Mouse (Mus musculus) hindbrain, embryonic 11.5 days (tissue): ENCODE results near the gene Tfdp2. TPM values are rescaled to one million over a fixed set of nuclear protein-coding genes. Genes with fewer than 3 reads are reported as not detected.

Experiments used
- ATAC-seq: fragments of 200-750 bp; cut with Nextera tagmentation; 2 replicates; pipeline ENCODE4 v1.8.0; 2017; ENCODE audit warnings: mild to moderate bottlenecking, moderate TSS enrichment, moderate library complexity; ENCODE audit not compliant: low FRiP score
- DNase-seq: peaks from one replicate; pipeline ENCODE4 v3.0.0-alpha.2; 2015; ENCODE audit warnings: low spot score
- H3K27ac ChIP-seq: fragments of 300-500 bp; sonication (generic); 2 replicates; pipeline ENCODE4 v1.5.1; 2014; ENCODE audit warnings: mild to moderate bottlenecking, low read depth, low read length
- H3K27me3 ChIP-seq: fragments of 300-500 bp; sonication (generic); 2 replicates; pipeline ENCODE4 v1.6.1; 2014; ENCODE audit warnings: mild to moderate bottlenecking, low read length, moderate library complexity, mixed read lengths; ENCODE audit not compliant: control insufficient read depth, insufficient read depth
- H3K36me3 ChIP-seq: fragments of 300-500 bp; sonication (generic); 2 replicates; pipeline ENCODE4 v1.6.1; 2014; ENCODE audit warnings: mild to moderate bottlenecking, low read length, moderate library complexity, mixed read lengths; ENCODE audit not compliant: control insufficient read depth, insufficient read depth
- H3K4me1 ChIP-seq: fragments of 300-500 bp; sonication (generic); replicated peaks from 2 replicates; pipeline ENCODE4 v1.6.1; 2014; ENCODE audit warnings: low read length, mixed read lengths; ENCODE audit not compliant: control insufficient read depth, insufficient read depth
- H3K4me2 ChIP-seq: fragments of 300-500 bp; sonication (generic); replicated peaks from 2 replicates; pipeline ENCODE4 v1.6.1; 2014; ENCODE audit warnings: mild to moderate bottlenecking, low read depth, low read length
- H3K4me3 ChIP-seq: fragments of 300-500 bp; sonication (generic); 2 replicates; pipeline ENCODE4 v1.5.1; 2014; ENCODE audit warnings: low read depth, low read length
- H3K9ac ChIP-seq: fragments of 300-500 bp; sonication (generic); 2 replicates; pipeline ENCODE4 v1.6.1; 2014; ENCODE audit warnings: low read depth, low read length
- H3K9me3 ChIP-seq: fragments of 300-500 bp; sonication (generic); 2 replicates; pipeline ENCODE4 v1.6.1; 2016; ENCODE audit warnings: low read length; ENCODE audit not compliant: control insufficient read depth
- WGBS: fragments of 180-500 bp; shearing (Covaris S2); extraction: QIAGEN DNeasy Blood & Tissue Kit; methylation state at CpG from one replicate; pipeline ENCODE4 v1.1.7; 2014; 5-methylcytosine and 5-hydroxymethylcytosine counted together
- polyA plus RNA-seq: library from polyadenylated mRNA; unstranded; fragments of >200 nt; fragmentation: Nextera tagmentation; extraction: Ambion mirVana; gene quantifications from 2 replicates; pipeline ENCODE4 v1.2.1, GENCODE M21; 2014

Gene Tfdp2
- polyA plus RNA-seq, 1 experiment from 2014 or later, result 84.5 TPM

DNA sequence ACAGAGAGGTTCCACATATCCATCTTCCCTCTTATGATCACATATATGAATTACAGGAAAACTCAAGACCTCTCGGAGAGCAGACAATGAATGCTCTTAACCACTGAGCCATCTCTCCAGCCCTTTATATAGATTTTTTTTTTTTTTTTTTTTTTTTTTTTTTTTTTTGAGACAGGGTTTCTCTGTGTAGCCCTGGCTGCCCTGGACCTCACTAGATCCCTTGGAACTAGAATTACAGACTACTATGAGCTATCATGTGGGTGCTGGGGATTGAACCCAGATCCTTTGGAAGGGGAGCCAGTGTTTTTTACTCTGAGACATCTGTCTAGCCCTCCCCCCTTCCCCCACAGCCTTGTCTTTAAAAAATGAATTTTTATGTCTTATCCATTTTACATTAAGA, 21.2 kb downstream of the Tfdp2 start:
- no peak overlapping the region for H3K4me3 ChIP-seq
- H3K27me3 ChIP-seq, result no peaks in the 10 kb centered on the region
- H3K27ac ChIP-seq, result no peak overlapping the region
- H3K9me3 ChIP-seq, result no peaks in the 10 kb centered on the region
- no peak overlapping the region for H3K4me2 ChIP-seq
- no peak overlapping the region for H3K9ac ChIP-seq
- H3K36me3 ChIP-seq, result no peaks in the 10 kb centered on the region
- DNase-seq (no peak), ATAC-seq (no peak)
- 88% methylated on average over 1 of the region's 1 CpGs for WGBS
- H3K4me1 ChIP-seq, result 0 out of 2 replicates have a peak, but pooled peaks cover 2% of the 10 kb centered on the region

DNA sequence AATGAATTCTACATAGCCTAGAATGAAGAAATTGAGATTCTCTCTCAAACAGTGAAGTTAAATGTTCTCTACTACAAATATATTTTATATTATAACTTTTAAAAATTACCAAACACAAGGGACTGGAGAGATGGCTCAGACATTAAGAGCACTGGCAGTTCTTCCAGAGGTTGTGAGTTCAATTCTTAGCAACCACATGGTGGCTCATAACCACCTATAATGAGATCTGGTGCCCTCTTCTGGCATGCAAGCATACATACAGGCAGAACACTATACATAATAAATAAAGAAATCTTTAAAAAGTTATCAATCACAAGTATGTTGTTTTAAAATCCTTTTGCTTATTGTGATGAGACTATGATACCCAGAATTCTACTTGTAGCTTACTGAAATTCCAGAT, 21.7 kb downstream of the Tfdp2 start:
- Histone ChIP-seq H3K4me2 (no peak overlapping the region), H3K27me3 (no peaks in the 10 kb centered on the region), H3K27ac (no peak overlapping the region), H3K4me1 (0 out of 2 replicates have a peak, but pooled peaks cover 2% of the 10 kb centered on the region), H3K9me3 (no peaks in the 10 kb centered on the region), H3K36me3 (no peaks in the 10 kb centered on the region), H3K9ac (no peak overlapping the region), H3K4me3 (no peak overlapping the region)
- DNase-seq, result no peak
- no peak for ATAC-seq

DNA sequence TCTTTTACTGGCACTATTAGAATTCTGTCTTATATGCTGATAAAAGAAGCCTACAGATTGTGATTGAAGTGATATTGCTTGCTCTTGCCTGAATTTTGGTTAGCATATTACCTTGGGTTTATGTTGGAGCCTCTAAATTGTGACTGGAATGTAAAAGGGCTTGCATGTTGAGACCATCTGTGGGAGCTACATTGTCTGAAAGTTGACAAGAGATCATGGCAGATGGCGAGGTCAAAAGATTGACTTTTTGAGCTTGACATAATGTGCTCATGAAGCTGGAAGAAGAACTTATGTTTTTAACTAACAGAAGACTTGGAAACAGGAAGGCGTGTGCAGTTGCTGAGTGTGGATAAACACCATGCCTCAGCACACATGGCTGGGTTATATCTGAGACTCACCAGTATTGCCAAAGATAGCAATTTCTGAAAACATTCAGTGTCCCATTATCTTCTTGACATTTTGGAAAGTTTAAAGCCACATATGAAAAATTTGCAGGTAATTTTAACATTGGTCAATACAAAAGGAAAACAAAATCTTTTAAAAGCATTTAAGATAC, 23.1 kb downstream of the Tfdp2 start:
- Histone ChIP-seq H3K9me3 (no peaks in the 10 kb centered on the region), H3K9ac (no peak overlapping the region), H3K27ac (no peak overlapping the region), H3K4me3 (no peak overlapping the region), H3K4me2 (no peak overlapping the region), H3K4me1 (0 out of 2 replicates have a peak, but pooled peaks cover 2% of the 10 kb centered on the region), H3K36me3 (no peaks in the 10 kb centered on the region), H3K27me3 (no peaks in the 10 kb centered on the region)
- DNase-seq (peak; percentile 61), ATAC-seq (no peak)
- 43% methylated on average over 2 of the region's 2 CpGs for WGBS

DNA sequence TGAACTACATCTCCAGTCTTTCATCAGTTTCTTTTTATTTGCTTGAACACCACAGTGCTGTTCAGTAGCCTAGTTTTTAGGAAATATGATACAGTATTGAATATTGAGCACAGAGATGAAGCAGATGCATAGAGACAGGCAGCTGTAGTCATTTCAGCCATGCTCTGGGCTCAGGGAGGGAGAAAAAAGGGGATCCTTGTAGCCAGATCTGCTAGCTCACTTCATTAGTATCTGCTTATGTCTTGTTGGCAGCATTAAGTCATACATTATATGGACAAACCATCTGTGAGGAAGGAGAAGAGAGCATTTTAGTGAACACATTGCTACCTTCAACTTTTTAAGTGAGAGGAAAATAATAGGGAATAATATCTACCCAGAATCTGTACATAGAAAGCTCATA, 24.3 kb downstream of the Tfdp2 start:
- ATAC-seq (no peak), DNase-seq (no peak)
- H3K4me2 ChIP-seq, result no peak overlapping the region
- no peaks in the 10 kb centered on the region for H3K27me3 ChIP-seq
- 0 out of 2 replicates have a peak, but pooled peaks cover 2% of the 10 kb centered on the region for H3K4me1 ChIP-seq
- H3K4me3 ChIP-seq, result no peak overlapping the region
- no peaks in the 10 kb centered on the region for H3K9me3 ChIP-seq
- H3K9ac ChIP-seq, result no peak overlapping the region
- H3K36me3 ChIP-seq, result no peaks in the 10 kb centered on the region
- H3K27ac ChIP-seq, result no peak overlapping the region

DNA sequence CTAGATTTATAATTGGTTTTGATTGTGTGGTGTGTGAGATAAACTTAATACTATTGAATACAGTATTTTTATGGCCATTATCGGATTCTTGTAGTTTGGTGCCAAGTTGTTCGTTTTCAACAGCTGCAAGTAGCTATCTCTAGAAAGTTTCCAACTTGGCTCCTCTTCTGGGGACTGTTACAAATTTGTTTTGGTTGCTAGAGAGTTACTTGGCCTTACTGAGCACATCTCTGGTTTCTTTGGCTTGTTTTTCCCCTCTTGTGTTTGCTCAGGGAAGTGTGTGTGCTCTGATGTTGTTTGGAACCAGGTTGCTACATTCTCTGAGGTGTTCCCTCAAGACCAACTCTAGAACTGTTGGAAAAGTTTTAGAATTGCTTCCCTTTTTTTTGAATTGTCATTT, 27.2 kb downstream of the Tfdp2 start:
- no peaks in the 10 kb centered on the region for H3K36me3 ChIP-seq
- DNase-seq (no peak), ATAC-seq (no peak)
- no peaks in the 10 kb centered on the region for H3K9me3 ChIP-seq
- H3K4me1 ChIP-seq, result 0 out of 2 replicates have a peak, but pooled peaks cover 2% of the 10 kb centered on the region
- H3K27ac ChIP-seq, result no peak overlapping the region
- no peak overlapping the region for H3K4me2 ChIP-seq
- H3K9ac ChIP-seq, result no peak overlapping the region
- 94% methylated on average over 2 of the region's 2 CpGs for WGBS
- no peaks in the 10 kb centered on the region for H3K27me3 ChIP-seq
- H3K4me3 ChIP-seq, result no peak overlapping the region

DNA sequence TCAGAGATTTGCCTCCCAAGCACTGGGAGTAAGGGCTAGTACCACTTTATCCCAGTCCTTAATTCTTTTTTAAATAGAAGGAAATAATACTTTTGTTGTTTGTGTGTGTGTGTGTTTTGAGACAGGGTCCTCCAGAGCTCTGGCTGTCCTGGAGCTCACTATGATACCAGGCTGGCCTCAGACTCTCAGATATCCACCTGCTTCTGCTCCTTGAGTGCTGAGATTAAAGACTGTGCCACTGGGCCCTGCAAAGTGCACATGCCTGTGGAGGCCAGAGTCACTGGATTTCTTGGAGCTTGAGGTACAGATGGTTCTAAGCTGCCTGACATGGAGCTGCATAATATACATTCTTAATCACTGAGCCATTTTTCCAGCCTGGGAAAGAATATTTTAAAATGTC, 32.2 kb downstream of the Tfdp2 start:
- Histone ChIP-seq H3K36me3 (no peaks in the 10 kb centered on the region), H3K4me2 (no peak overlapping the region), H3K27ac (no peak overlapping the region), H3K9me3 (no peaks in the 10 kb centered on the region), H3K4me1 (no peaks in the 10 kb centered on the region), H3K4me3 (no peak overlapping the region), H3K27me3 (no peaks in the 10 kb centered on the region), H3K9ac (no peak overlapping the region)
- DNase-seq (no peak), ATAC-seq (no peak)

DNA sequence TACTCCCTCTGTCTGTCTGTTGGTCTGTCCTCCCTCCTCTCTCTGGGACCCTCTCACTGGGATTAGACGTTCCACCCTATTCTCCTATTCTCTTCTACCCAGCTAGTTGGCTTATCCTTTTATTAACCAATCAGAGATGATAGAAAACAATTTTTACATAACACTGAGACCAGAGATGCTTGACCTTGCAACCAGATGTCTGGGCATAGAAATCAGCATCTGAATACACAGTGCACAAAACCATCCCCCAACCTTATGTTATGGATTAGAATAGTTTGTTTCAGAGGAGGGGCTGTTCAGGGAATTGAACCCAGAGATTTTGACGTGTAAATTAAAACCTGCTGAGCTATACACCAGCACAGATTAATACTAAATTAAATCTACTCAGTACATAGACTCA, 34.2 kb downstream of the Tfdp2 start:
- ATAC-seq, result peak; percentile 69; the same call in 1 of the 2 replicates
- Histone ChIP-seq H3K4me1 (no peaks in the 10 kb centered on the region), H3K36me3 (no peaks in the 10 kb centered on the region), H3K4me2 (no peak overlapping the region), H3K9ac (no peak overlapping the region), H3K4me3 (no peak overlapping the region), H3K27me3 (no peaks in the 10 kb centered on the region), H3K9me3 (no peaks in the 10 kb centered on the region), H3K27ac (no peak overlapping the region)
- 33% methylated on average over 2 of the region's 2 CpGs for WGBS
- no peak for DNase-seq

DNA sequence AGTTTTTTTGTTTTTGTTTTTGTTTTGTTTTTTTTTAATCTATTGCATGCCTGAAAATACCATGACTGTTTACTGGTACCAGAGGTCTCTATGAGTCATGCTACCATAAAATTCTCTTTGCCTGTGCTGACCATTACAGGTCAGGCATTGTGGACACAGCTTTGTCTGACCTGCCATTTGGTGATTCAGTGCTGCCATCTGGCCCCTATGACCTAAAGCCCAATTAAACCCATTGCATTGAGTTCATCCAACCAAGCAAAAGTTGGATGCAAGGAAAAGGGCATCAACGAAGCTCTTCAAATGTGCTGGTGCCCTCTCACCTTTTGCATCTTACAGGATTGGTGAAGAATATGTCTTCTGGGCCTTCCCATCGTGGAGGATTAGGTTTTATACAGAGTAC, 39.4 kb downstream of the Tfdp2 start:
- Histone ChIP-seq H3K27me3 (no peaks in the 10 kb centered on the region), H3K4me3 (no peak overlapping the region), H3K9me3 (no peaks in the 10 kb centered on the region), H3K36me3 (no peaks in the 10 kb centered on the region), H3K27ac (no peak overlapping the region), H3K4me2 (no peak overlapping the region), H3K4me1 (no peaks in the 10 kb centered on the region), H3K9ac (no peak overlapping the region)
- ATAC-seq (no peak), DNase-seq (no peak)
- WGBS, result 49% methylated on average over 2 of the region's 2 CpGs

DNA sequence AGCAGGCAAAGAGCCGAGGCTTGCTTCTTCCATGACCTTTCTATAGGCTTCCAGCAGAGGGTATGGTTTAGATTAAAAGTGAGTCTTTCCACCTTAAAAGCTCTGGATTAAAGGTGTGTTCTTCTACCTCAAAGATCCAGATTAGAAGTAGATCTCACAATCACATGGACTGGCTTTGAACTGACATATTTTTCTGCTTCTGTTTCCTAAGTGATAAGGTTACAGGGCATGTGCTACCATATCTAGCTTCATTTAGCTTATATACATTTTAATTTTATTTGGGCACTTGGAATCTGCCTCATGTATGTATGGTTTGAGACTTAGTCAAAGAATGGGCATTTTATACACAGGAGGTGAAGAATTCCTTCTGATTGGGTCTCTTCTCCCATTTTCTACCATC, 41.3 kb downstream of the Tfdp2 start:
- Histone ChIP-seq H3K4me3 (no peak overlapping the region), H3K27me3 (no peaks in the 10 kb centered on the region), H3K4me2 (no peak overlapping the region), H3K4me1 (no peaks in the 10 kb centered on the region), H3K9me3 (no peaks in the 10 kb centered on the region), H3K36me3 (no peaks in the 10 kb centered on the region), H3K27ac (no peak overlapping the region), H3K9ac (no peak overlapping the region)
- WGBS, result 74% methylated on average over 1 of the region's 1 CpGs
- DNase-seq (no peak), ATAC-seq (no peak)
